Mouse (Mus musculus): ENCODE results near the gene Gtpbp4. TPM values are rescaled to one million over a fixed set of nuclear protein-coding genes. Genes with fewer than 3 reads are reported as not detected.

Gtpbp4 gene
- total RNA-seq, 2 experiments from 2014 or later: 100 to 177 TPM

Other genes with a start within 250 kb of the Gtpbp4 start
- gene Wdr37, start 124.2 kb downstream of the Gtpbp4 start, total RNA-seq (2014; fragmentation: Nextera tagmentation): 15.6 and 25.5 TPM in 2 replicates
- gene Wdr37, start 124.2 kb downstream of the Gtpbp4 start, total RNA-seq (2017): 29.4 and 34.1 TPM in 2 replicates
- 25.7 and 30.0 TPM in 2 replicates for gene Idi1, start 110.6 kb downstream of the Gtpbp4 start, total RNA-seq (2014; fragmentation: Nextera tagmentation)
- 64.9 and 102 TPM in 2 replicates for gene Idi1, start 110.6 kb downstream of the Gtpbp4 start, total RNA-seq (2017)
- gene Gm9745, start 47.9 kb downstream of the Gtpbp4 start, total RNA-seq (2014; fragmentation: Nextera tagmentation): not detected in 2 replicates
- gene Gm9745, start 47.9 kb downstream of the Gtpbp4 start, total RNA-seq (2017): not detected in 2 replicates
- gene Idi2, start 43.2 kb downstream of the Gtpbp4 start, total RNA-seq (2014; fragmentation: Nextera tagmentation): 0.66 TPM in 1 of 2 replicates, not detected in the other
- 1.5 TPM in 1 of 2 replicates, not detected in the other for gene Idi2, start 43.2 kb downstream of the Gtpbp4 start, total RNA-seq (2017)
- gene Larp4b, start 97.8 kb upstream of the Gtpbp4 start, total RNA-seq (2014; fragmentation: Nextera tagmentation): 76.6 and 80.3 TPM in 2 replicates
- gene Larp4b, start 97.8 kb upstream of the Gtpbp4 start, total RNA-seq (2017): 93.4 and 118 TPM in 2 replicates

Data from megakaryocyte-erythroid progenitor cell, adult 5-6 weeks (primary cell).